Mouse (Mus musculus) liver, embryonic 16.5 days (tissue): ENCODE results near the gene Gm21818. TPM values are rescaled to one million over a fixed set of nuclear protein-coding genes. Genes with fewer than 3 reads are reported as not detected.
"Not testable (repeated sequence)": the region's sequence is repeated elsewhere in the genome, so short reads cannot be mapped to it uniquely, and the experiment has no call there.

Experiments used
- ATAC-seq: fragments of 200-750 bp; cut with Nextera tagmentation; 2 replicates; pipeline ENCODE4 v1.8.0; 2017; ENCODE audit warnings: low read depth, mild to moderate bottlenecking, moderate number of reproducible peaks, moderate library complexity
- H3K27ac ChIP-seq: fragments of 300-500 bp; sonication (generic); 2 replicates; pipeline ENCODE4 v1.5.1; 2014; ENCODE audit warnings: mild to moderate bottlenecking, low read length
- H3K27me3 ChIP-seq: fragments of 300-500 bp; sonication (generic); 2 replicates; pipeline ENCODE4 v1.6.1; 2014; ENCODE audit warnings: low read depth, low read length, mixed read lengths; ENCODE audit not compliant: control insufficient read depth, insufficient read depth
- H3K36me3 ChIP-seq: fragments of 300-500 bp; sonication (generic); 2 replicates; pipeline ENCODE4 v1.6.1; 2014; ENCODE audit warnings: mild to moderate bottlenecking; ENCODE audit not compliant: control insufficient read depth, insufficient read depth
- H3K4me1 ChIP-seq: fragments of 300-500 bp; sonication (generic); 2 replicates; pipeline ENCODE4 v1.6.1; 2014; ENCODE audit warnings: low read depth, low read length, mixed read lengths; ENCODE audit not compliant: control insufficient read depth
- H3K4me2 ChIP-seq: fragments of 300-500 bp; sonication (generic); 2 replicates; pipeline ENCODE4 v1.6.1; 2014; ENCODE audit warnings: low read depth, low read length, mixed read lengths
- H3K4me3 ChIP-seq: fragments of 300-500 bp; sonication (generic); 2 replicates; pipeline ENCODE4 v1.5.1; 2014; ENCODE audit warnings: low read depth, mild to moderate bottlenecking, low read length
- H3K9ac ChIP-seq: fragments of 300-500 bp; sonication (generic); 2 replicates; pipeline ENCODE4 v1.6.1; 2014; ENCODE audit warnings: low read depth, low read length
- H3K9me3 ChIP-seq: fragments of 300-500 bp; sonication (generic); replicated peaks from 2 replicates; pipeline ENCODE4 v1.6.1; 2016; ENCODE audit warnings: low read length; ENCODE audit not compliant: control insufficient read depth
- WGBS: fragments of 180-500 bp; shearing (Covaris S2); extraction: QIAGEN DNeasy Blood & Tissue Kit; methylation state at CpG from one replicate; pipeline ENCODE4 v1.1.7; 2014; ENCODE audit not compliant: insufficient replicate concordance; 5-methylcytosine and 5-hydroxymethylcytosine counted together
- polyA plus RNA-seq: library from polyadenylated mRNA; unstranded; fragments of >200 nt; fragmentation: Nextera tagmentation; extraction: Ambion mirVana; gene quantifications from 2 replicates; pipeline ENCODE4 v1.2.1, GENCODE M21; 2015

Gene Gm21818
- not detected in 2 replicates for polyA plus RNA-seq

DNA sequence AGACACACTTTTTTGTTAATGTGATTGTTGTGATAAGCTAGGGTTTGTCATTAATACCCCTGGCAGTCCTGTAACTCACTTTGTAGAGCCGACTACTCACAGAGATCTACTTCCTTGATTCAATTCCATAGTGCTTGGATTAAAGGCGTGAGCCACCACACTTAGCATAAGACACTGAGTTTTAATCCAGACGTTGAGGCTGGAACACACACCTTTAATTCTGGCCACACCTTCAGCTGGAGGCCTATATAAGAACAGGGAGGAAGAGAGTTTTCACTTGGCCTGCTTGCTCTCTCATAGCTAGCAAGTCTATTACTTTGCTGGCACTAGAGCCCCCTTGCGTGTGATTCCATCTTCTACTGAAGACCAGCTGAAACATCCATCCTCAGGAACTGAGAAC is at the start of gene Gm21818:
TSS of gene Gm21818 (plus strand) at position 301 of the 400 bp plus-strand sequence.
- not testable (repeated sequence) for H3K36me3 ChIP-seq, ATAC-seq, H3K4me1 ChIP-seq, H3K4me3 ChIP-seq, H3K4me2 ChIP-seq, H3K27me3 ChIP-seq, H3K27ac ChIP-seq, H3K9ac ChIP-seq, H3K9me3 ChIP-seq
- WGBS: 50% methylated on average over 4 of the region's 4 CpGs

DNA sequence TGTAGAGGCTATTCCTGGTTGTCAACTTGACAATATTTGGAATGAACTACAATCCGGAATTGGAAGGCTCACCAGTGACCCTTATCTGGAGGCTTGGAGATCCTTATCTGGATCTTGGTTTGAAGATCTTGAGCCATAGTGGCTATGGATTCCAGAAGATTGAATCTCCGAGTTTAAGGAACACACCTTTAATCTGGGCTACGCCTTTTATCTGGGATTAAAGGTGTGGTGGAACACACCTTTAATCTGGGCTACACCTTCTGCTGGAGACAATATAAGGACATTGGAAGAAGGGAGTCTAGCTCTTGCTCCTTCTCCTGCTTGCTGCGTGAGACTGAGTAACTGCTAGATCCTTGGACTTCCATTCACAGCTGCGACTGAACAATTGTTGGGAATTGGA is 32.3 kb upstream of the Gm21818 start, which contains the start of gene Gm20767:
TSS of gene Gm20767 (plus strand) at position 301 of the 400 bp plus-strand sequence.
- H3K4me1 ChIP-seq, H3K4me3 ChIP-seq, ATAC-seq, H3K9me3 ChIP-seq, H3K36me3 ChIP-seq, H3K27ac ChIP-seq, H3K4me2 ChIP-seq, H3K9ac ChIP-seq, H3K27me3 ChIP-seq: not testable (repeated sequence)
- 75% methylated on average over 1 of the region's 5 CpGs for WGBS

DNA sequence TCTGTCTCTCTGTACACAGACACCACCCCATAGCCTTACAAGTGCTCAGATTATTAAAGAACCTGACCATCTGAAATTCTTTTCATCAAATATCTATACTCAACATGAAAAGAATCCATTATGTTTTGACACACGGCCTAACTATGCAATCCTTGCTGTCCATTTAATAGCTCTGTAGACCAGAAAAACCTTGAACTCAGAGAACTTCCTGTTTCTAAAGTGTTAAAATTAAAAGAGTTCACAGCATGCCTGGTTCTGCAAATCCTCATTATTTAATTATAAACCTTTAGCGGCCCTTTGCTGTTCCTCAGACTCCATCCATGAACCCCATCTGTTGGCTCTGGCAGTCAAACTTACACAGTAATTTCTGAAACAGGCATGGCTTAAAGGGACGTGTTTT is 29.9 kb upstream of the Gm21818 start:
- ATAC-seq, H3K36me3 ChIP-seq: not testable (repeated sequence)
- 47% methylated on average over 2 of the region's 3 CpGs for WGBS

DNA sequence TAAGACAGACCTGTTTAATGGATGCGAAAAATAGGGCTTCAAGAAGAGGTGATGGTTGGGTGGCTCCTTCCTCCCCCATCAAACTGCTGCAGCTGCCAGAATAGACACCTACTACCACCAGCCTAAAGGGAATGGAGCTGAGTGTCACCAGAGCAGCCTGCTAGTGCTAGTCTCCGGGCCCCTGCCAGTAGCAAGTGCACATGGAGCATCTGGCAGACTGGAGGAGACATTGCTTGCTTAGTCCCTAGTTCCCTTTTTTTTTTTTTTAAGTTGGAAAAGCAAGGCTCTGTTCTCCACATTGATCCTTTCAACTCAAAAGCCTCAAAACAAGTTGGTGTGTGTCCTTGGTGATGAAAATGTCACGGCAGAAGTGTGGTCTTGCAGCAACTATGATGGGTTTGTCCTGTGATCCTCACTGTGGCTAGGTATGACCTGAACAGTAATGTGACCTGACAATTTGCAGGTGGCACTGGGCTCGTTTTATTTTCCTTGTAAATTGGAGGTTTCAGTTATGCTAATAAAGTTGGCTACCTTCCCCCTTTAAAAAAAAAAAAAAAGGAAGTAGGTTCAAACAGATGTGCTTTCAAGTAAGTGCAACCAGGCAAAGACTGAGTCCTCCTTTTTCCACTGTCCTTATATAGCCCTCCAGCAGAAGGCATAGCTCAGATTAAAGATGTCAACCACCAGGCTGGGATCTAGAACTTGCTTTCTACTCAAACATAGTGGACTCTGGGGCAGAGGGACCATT is 22.4 kb upstream of the Gm21818 start:
- H3K4me2 ChIP-seq, H3K27ac ChIP-seq, H3K9me3 ChIP-seq, H3K27me3 ChIP-seq, H3K9ac ChIP-seq, H3K4me1 ChIP-seq, H3K36me3 ChIP-seq, ATAC-seq, H3K4me3 ChIP-seq: not testable (repeated sequence)
- 34% methylated on average over 3 of the region's 4 CpGs for WGBS

More for the DNA sequence above, 29.9 kb upstream of the Gm21818 start:
- H3K4me1 ChIP-seq, H3K27me3 ChIP-seq, H3K4me2 ChIP-seq, H3K9ac ChIP-seq, H3K9me3 ChIP-seq, H3K27ac ChIP-seq, H3K4me3 ChIP-seq: not testable (repeated sequence)

DNA sequence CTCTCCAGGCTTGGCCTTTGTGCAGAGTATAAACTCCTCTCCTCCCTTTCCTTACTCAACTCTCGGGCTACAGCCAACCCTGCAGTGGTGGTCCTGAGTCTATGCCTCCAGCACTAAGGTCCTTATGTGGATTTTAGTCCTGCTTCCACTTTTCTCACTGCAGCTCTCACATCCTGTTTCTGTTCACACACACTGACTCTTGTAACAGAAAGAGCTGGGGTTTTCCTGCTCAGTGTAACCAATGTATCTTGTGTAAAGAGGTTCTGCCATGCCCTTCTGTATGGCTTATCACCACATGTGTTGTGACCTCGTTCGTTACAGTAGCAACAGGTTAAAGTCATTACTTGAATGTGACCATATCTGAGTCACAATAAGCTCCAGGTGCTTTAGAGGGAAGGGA is 21.6 kb upstream of the Gm21818 start:
- WGBS: 22% methylated on average over 3 of the region's 3 CpGs

DNA sequence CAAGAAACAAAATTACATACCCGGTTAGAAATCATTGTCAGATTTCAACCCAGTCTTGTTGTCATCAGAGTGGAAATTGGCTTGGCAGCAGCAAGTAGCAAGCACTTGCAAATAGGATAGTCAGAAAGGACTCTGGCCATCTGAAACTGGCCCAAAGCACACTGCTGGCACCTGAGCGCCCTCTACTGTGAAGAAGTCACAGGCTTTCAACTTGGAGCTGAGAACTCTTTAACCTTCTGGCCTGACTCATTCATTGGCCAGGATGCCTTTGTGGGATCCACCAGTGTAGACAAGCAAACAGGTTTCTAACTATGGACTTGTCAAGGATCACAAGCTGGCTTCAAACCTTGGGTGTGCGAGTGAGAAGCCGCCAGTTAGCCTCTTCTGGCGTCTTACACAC is 3.9 kb upstream of the Gm21818 start:
- not testable (repeated sequence) for H3K9me3 ChIP-seq

More for the DNA sequence above, 21.6 kb upstream of the Gm21818 start:
- not testable (repeated sequence) for H3K36me3 ChIP-seq, ATAC-seq, H3K4me3 ChIP-seq, H3K27ac ChIP-seq, H3K4me1 ChIP-seq, H3K27me3 ChIP-seq, H3K9ac ChIP-seq, H3K4me2 ChIP-seq, H3K9me3 ChIP-seq

DNA sequence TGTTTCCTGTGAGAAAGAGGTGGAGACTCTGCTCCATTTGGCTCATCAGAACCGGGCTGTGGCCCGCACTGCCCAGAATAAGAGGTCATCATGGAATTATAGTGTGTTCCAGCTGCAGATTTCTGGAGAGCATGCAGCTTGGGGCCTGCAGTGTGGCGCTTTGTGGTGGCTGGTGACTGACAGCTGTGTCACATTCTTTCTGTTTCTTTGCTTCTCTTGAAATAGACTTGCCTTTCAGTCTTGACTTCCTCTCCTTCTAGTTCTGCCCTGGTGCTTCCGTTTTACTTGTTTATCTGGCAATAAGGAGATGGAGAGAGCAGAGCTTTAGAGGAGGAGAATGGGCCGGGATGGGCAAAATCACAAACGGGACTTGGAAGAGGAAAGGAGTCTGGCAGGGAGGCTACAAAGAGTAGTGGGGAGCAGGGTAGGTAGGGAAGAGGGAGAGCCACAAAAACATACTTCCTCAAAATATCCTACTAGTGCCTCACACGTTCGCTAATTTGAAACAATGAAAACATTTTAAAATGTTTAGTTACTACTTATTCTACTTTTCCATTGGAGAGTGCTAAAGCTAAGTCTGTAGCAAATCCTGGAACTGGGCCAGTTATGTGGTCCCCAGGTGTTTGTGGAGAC is 24.1 kb downstream of the Gm21818 start:
- 39% methylated on average over 7 of the region's 8 CpGs for WGBS

More for the DNA sequence above, 3.9 kb upstream of the Gm21818 start:
- H3K4me2 ChIP-seq, H3K4me1 ChIP-seq, H3K9ac ChIP-seq, ATAC-seq, H3K27ac ChIP-seq, H3K4me3 ChIP-seq, H3K36me3 ChIP-seq, H3K27me3 ChIP-seq: not testable (repeated sequence)
- WGBS: 35% methylated on average over 5 of the region's 5 CpGs

DNA sequence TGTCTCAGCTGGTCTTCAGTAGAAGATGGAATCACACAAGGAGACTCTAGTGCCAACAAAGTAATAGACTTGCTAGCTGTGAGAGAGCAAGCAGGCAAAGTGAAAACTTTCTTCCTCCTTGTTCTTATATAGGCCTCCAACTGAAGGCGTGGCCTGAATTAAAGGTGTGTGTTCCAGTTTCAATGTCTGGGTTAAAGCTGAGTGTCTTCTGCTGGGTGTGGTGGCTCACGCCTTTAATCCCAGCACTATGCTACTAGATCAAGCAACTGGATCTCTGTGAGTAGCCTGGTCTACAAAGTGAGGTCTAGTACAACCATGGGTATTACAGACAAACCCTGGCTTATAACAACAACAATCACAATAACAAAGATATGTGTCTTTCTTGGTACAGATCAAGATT is 43.6 kb downstream of the Gm21818 start, which contains the start of gene Gm21762:
TSS of gene Gm21762 (minus strand) at position 101 of the 400 bp plus-strand sequence.
- WGBS: no CpG with 5 or more reads among the region's 2 CpGs
- not testable (repeated sequence) for H3K4me2 ChIP-seq, ATAC-seq, H3K4me3 ChIP-seq, H3K36me3 ChIP-seq, H3K9me3 ChIP-seq, H3K27me3 ChIP-seq, H3K27ac ChIP-seq, H3K4me1 ChIP-seq, H3K9ac ChIP-seq

More for the DNA sequence above, 24.1 kb downstream of the Gm21818 start:
- not testable (repeated sequence) for H3K4me1 ChIP-seq, H3K36me3 ChIP-seq, ATAC-seq, H3K27me3 ChIP-seq, H3K9me3 ChIP-seq, H3K4me3 ChIP-seq, H3K4me2 ChIP-seq, H3K27ac ChIP-seq, H3K9ac ChIP-seq

DNA sequence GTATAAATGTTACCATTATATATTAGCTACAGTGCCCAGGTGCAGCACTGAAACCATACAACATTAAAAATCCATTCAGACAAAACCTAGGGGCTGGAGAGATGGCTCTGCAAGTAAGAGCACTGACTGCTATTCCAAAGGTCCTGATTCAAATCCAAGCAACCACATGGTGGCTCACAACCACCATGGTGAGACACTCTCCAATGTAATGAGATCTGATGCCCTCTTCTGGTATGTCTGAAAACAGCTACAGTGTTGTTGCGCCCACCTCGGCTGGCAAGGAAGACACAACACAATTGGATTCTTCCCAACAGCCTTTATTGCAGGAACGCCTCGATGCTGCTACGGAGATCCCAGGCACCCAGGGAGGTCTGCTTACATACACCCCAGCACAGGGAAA is 48.7 kb downstream of the Gm21818 start:
- H3K27ac ChIP-seq, H3K36me3 ChIP-seq, H3K27me3 ChIP-seq, H3K4me2 ChIP-seq, H3K4me3 ChIP-seq, H3K4me1 ChIP-seq, H3K9ac ChIP-seq, ATAC-seq, H3K9me3 ChIP-seq: not testable (repeated sequence)
- WGBS: 61% methylated on average over 5 of the region's 5 CpGs
